In the genomic region with DNA sequence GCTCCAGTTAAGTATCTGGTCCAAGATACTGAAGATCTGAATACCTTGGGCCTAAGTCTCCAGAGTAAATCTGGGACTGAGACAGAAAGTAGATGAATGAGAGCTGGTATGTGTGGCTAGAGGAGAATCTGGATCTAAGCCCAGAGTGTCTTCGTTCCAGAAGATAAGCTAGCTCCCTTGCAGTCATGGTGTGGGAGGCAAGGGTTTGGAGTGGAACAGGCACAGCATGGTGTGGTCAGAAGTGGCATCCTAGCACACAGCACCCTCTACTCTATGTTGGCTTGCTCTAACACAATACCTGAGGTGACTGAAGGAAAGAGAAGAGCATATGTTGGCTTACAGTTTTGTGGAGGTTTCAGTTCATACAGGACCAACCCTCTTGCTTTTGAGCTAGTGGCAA, we compare ENCODE assay signal across 15 mouse cellular contexts.
DNase-seq lines count a peak whose midpoint lies in the region; ATAC-seq and TF ChIP-seq lines count a peak whose summit lies in the region.
"Had no signal": no experiment of that assay in that cellular context is flagged by ENCODE, and none has a peak within 500 bp of the region (broad histone marks: within the 10 kb centered on the region; RNA-seq: fewer than 3 reads in every experiment).

No protein-coding gene starts in this region.

- peaks cover 29% of the 10 kb centered on the region for H3K4me1 ChIP-seq in heart, embryonic 12.5 days (replicated peaks)
- no peaks in the 10 kb centered on the region for H3K4me1 ChIP-seq in stomach, postnatal 0 days (replicated peaks; ENCODE audit: control insufficient read depth, insufficient read depth)
- H3K4me1 ChIP-seq: liver, embryonic 15.5 days had no signal

- TF ChIP-seq CTCF in stomach, postnatal 0 days (IDR thresholded peaks at IDR 0.05; ENCODE audit: low read depth), result no peak
- no peak for TF ChIP-seq CTCF in gastrocnemius, adult 2 months (IDR thresholded peaks at IDR 0.05)

- 0 out of 2 replicates have a peak, but pooled peaks cover 6% of the 10 kb centered on the region for H3K9me3 ChIP-seq in heart, embryonic 12.5 days (replicated peaks)
- H3K9me3 ChIP-seq in stomach, postnatal 0 days (ENCODE audit: control insufficient read depth, low read length), result no peaks in the 10 kb centered on the region
- H3K9me3 ChIP-seq: G1E; liver, embryonic 15.5 days had no signal

- peak overlapping the region; percentile 64 for H3K27ac ChIP-seq in heart, embryonic 12.5 days (ENCODE audit: poor library complexity, severe bottlenecking)
- H3K27ac ChIP-seq in stomach, postnatal 0 days (replicated peaks), result no peak overlapping the region
- H3K27ac ChIP-seq in gastrocnemius, adult 2 months, result no peak overlapping the region
- H3K27ac ChIP-seq: liver, embryonic 15.5 days had no signal

- 9% methylated on average over 1 of the region's 1 CpGs for WGBS in heart, embryonic 12.5 days
- WGBS in stomach, postnatal 0 days, result 33% methylated on average over 1 of the region's 1 CpGs

- H3K36me3 ChIP-seq in heart, embryonic 12.5 days, result peaks cover 29% of the 10 kb centered on the region
- 0 out of 2 replicates have a peak, but pooled peaks cover 3% of the 10 kb centered on the region for H3K36me3 ChIP-seq in stomach, postnatal 0 days (ENCODE audit: control insufficient read depth, insufficient read depth, low read length)

- intact Hi-C loops in heart, postnatal 25 days (cut with DNase I), result no loop called here
- intact Hi-C loops in gastrocnemius, adult 2 months (cut with DNase I), result no loop called here

- TF ChIP-seq EP300 in stomach, postnatal 0 days (optimal IDR thresholded peaks at IDR 0.05), result no peak

- H3K9ac ChIP-seq in heart, embryonic 12.5 days, result no peak overlapping the region
- no peak overlapping the region for H3K9ac ChIP-seq in stomach, postnatal 0 days (ENCODE audit: low read length)
- H3K9ac ChIP-seq: liver, embryonic 15.5 days had no signal

- H3K4me2 ChIP-seq in heart, embryonic 12.5 days, result no peak overlapping the region
- H3K4me2 ChIP-seq in stomach, postnatal 0 days (replicated peaks; ENCODE audit: low read depth), result no peak overlapping the region
- H3K4me2 ChIP-seq: liver, embryonic 15.5 days; midbrain, embryonic 11.5 days had no signal

- no peak overlapping the region for H3K4me3 ChIP-seq in heart, embryonic 12.5 days
- no peak overlapping the region for H3K4me3 ChIP-seq in stomach, postnatal 0 days (ENCODE audit: low read depth, low read length)
- H3K4me3 ChIP-seq in gastrocnemius, adult 2 months, result no peak overlapping the region
- H3K4me3 ChIP-seq: liver, embryonic 15.5 days had no signal

- ATAC-seq in heart, embryonic 12.5 days (ENCODE audit: insufficient number of reproducible peaks, low FRiP score), result peak; percentile 31; the same call in 1 of the 2 replicates
- 0 out of 2 replicates have a peak, but pooled peaks have one; percentile 38 for ATAC-seq in stomach, postnatal 0 days (ENCODE audit: low FRiP score, low TSS enrichment)
- ATAC-seq in CD4-positive, CD25-positive, alpha-beta regulatory T cell, adult 4 months, result no peak

- DNase-seq in heart, adult 18-20 months, result peak; percentile 62 to 72
- no peak for DNase-seq in heart, postnatal 25 days (ENCODE audit: low spot score)
- DNase-seq in lung, postnatal 25 days (ENCODE audit: low spot score), result peak; percentile 31
- no peak for DNase-seq in lung, postnatal 4 days
- DNase-seq in stomach, postnatal 0 days (ENCODE audit: low spot score), result no peak
- no peak for DNase-seq in gastrocnemius, adult 2 months
- DNase-seq: B cell, adult 2 months; cerebellum, adult 8-10 months; kidney, adult 18-20 months; kidney, postnatal 4 days had no signal

- no peaks in the 10 kb centered on the region for H3K27me3 ChIP-seq in heart, embryonic 12.5 days (replicated peaks)
- H3K27me3 ChIP-seq in stomach, postnatal 0 days (ENCODE audit: control insufficient read depth, insufficient read depth, low read length), result no peaks in the 10 kb centered on the region
- H3K27me3 ChIP-seq: liver, embryonic 15.5 days had no signal

Comparison
In these comparisons a context has a peak if more than half of its experiments do, and no peak if none do; other contexts are left out.
1. DNase-seq: peak in heart, adult 18-20 months (2 of 2) and lung, postnatal 25 days (single experiment); none in heart, postnatal 25 days (single experiment), lung, postnatal 4 days (0 of 2), stomach, postnatal 0 days (single experiment) and gastrocnemius, adult 2 months (single experiment).